Mouse (Mus musculus) retina, embryonic 14.5 days (tissue): Measurements from ENCODE around the gene Edaradd.
A peak's percentile ranks its signal among the peaks of the same experiment; 100 is the strongest.
"Not testable (repeated sequence)": the region's sequence is repeated elsewhere in the genome, so short reads cannot be mapped to it uniquely, and the experiment has no call there.

Experiments
- DNase-seq: peaks from one replicate; pipeline ENCODE4 v3.0.0-alpha.2; 2015; ENCODE audit warnings: low spot score

The Edaradd gene

GRCm38 (mm10) chr13:12511189-12511965, 8.9 kb downstream of the Edaradd start:
- no peak for DNase-seq

GRCm38 (mm10) chr13:12510032-12510431, 10.2 kb downstream of the Edaradd start:
- DNase-seq = no peak

- DNase-seq = no peak
Observed at GRCm38 (mm10) chr13:12507426-12507825, 12.8 kb downstream of the Edaradd start.

- DNase-seq = no peak
Observed at GRCm38 (mm10) chr13:12505359-12505758, 14.9 kb downstream of the Edaradd start.

- peak; percentile 84 for DNase-seq
Observed at GRCm38 (mm10) chr13:12503238-12503751, 16.9 kb downstream of the Edaradd start.

- DNase-seq = peak; percentile 29
Observed at GRCm38 (mm10) chr13:12502665-12503237, 17.5 kb downstream of the Edaradd start.

GRCm38 (mm10) chr13:12499107-12499506, 21.1 kb downstream of the Edaradd start:
- DNase-seq = no peak

GRCm38 (mm10) chr13:12497809-12498208, 22.4 kb downstream of the Edaradd start:
- DNase-seq = no peak

GRCm38 (mm10) chr13:12494750-12495149, 25.5 kb downstream of the Edaradd start:
- DNase-seq = no peak

- no peak for DNase-seq
Observed at GRCm38 (mm10) chr13:12492515-12492914, 27.7 kb downstream of the Edaradd start.

- no peak for DNase-seq
Observed at GRCm38 (mm10) chr13:12485640-12486039, 34.6 kb downstream of the Edaradd start.

- DNase-seq = no peak
Observed at GRCm38 (mm10) chr13:12485197-12485596, 35.0 kb downstream of the Edaradd start.

GRCm38 (mm10) chr13:12479802-12480201, 40.4 kb downstream of the Edaradd start:
- DNase-seq = no peak

- no peak for DNase-seq
Observed at GRCm38 (mm10) chr13:12478301-12478700, 41.9 kb downstream of the Edaradd start.

- DNase-seq = no peak
Observed at GRCm38 (mm10) chr13:12476886-12477285, 43.4 kb downstream of the Edaradd start.

- no peak for DNase-seq
Observed at GRCm38 (mm10) chr13:12475239-12475638, 45.0 kb downstream of the Edaradd start.

GRCm38 (mm10) chr13:12473724-12474378, 46.4 kb downstream of the Edaradd start:
- DNase-seq = peak; percentile 89

- no peak for DNase-seq
Observed at GRCm38 (mm10) chr13:12468488-12468887, 51.8 kb downstream of the Edaradd start.

GRCm38 (mm10) chr13:12464844-12465243, 55.4 kb downstream of the Edaradd start, which contains the start of gene Lgals8:
Gene Lgals8 (minus strand): TSS chr13:12464944.
- no peak for DNase-seq

GRCm38 (mm10) chr13:12464159-12464558, 56.1 kb downstream of the Edaradd start:
- not testable (repeated sequence) for DNase-seq

- DNase-seq = no peak
Observed at GRCm38 (mm10) chr13:12462623-12463022, 57.6 kb downstream of the Edaradd start.

- DNase-seq = no peak
Observed at GRCm38 (mm10) chr13:12461730-12462119, 58.5 kb downstream of the Edaradd start.
